In genomic region chr10:37260791-37261488, GRCm38 (mm10) we compare ENCODE assay signal across 9 mouse cellular contexts.
DNase-seq lines count a peak whose midpoint lies in the region; ATAC-seq and TF ChIP-seq lines count a peak whose summit lies in the region.
"Had no signal": no experiment of that assay in that cellular context is flagged by ENCODE, and none has a peak within 500 bp of the region (broad histone marks: within the 10 kb centered on the region; RNA-seq: fewer than 3 reads in every experiment).

No protein-coding gene starts in this region.

- no peaks in the 10 kb centered on the region for H3K4me1 ChIP-seq in lung, adult 2 months (ENCODE audit: control insufficient read depth, insufficient read depth, low read length)
- H3K4me1 ChIP-seq: limb, embryonic 12.5 days had no signal

- WGBS in lung, adult 2 months: 46% methylated on average over 8 of the region's 8 CpGs

- no peak overlapping the region for H3K4me3 ChIP-seq in lung, adult 2 months (replicated peaks; ENCODE audit: extremely low read depth, low read depth, low read length)
- H3K4me3 ChIP-seq: limb, embryonic 12.5 days had no signal

- peak; percentile 32; the same call in 1 of the 2 replicates for TF ChIP-seq CTCF in lung, adult 2 months (IDR thresholded peaks at IDR 0.05; ENCODE audit: insufficient read depth, low read length)

- peak; percentile 62 for ATAC-seq in frontal cortex, adult (ENCODE audit: low TSS enrichment)
- no peak for ATAC-seq in inflammation-experienced regulatory T-cells, adult 6 months

- DNase-seq in frontal cortex, postnatal 36 days (ENCODE audit: low spot score in 2 of 2): no peak
- DNase-seq in right cerebral cortex, postnatal 14 days: peak; percentile 26
- no peak for DNase-seq in right cerebral cortex, postnatal 25 days
- peak; percentile 22 for DNase-seq in lung, adult 2 months
- peak; percentile 62 to 71 for DNase-seq in thymus, postnatal 36 days
- no peak for DNase-seq in cerebellum, postnatal 14 days

- no peak for TF ChIP-seq POLR2A in lung, adult 2 months (IDR thresholded peaks at IDR 0.05; ENCODE audit: borderline replicate concordance, extremely low read depth, low read depth, low read length)

Comparison
In these comparisons a context has a peak if more than half of its experiments do, and no peak if none do; other contexts are left out.
1. DNase-seq: peak in right cerebral cortex, postnatal 14 days (single experiment), lung, adult 2 months (single experiment) and thymus, postnatal 36 days (2 of 2); none in frontal cortex, postnatal 36 days (0 of 2), right cerebral cortex, postnatal 25 days (single experiment) and cerebellum, postnatal 14 days (0 of 2).